Mouse (Mus musculus) lung, adult 2 months (tissue): ENCODE measurements at regions not wholly inside any gene's neighbourhood (a gene's known extent, or its start where the extent isn't known, plus 50 kb on each side); places are given as distances from the start of the nearest gene placed in this dataset.

Experiments
- CTCF ChIP-seq: fragments of 200-500 bp; IDR thresholded peaks from 2 replicates; pipeline ENCODE4 v1.5.1; 2011; ENCODE audit warnings: mild to moderate bottlenecking, low read length, control low read depth; ENCODE audit not compliant: insufficient read depth
- POLR2A ChIP-seq: fragments of 200-500 bp; IDR thresholded peaks from 2 replicates; pipeline ENCODE4 v1.6.1; 2011; ENCODE audit warnings: low read depth, mild to moderate bottlenecking, control low read depth, low read length, borderline replicate concordance; ENCODE audit errors: extremely low read depth

- TF ChIP-seq POLR2A (no peak), CTCF (no peak)
These were observed 140.3 kb downstream of the Snx10 start for GRCm38 (mm10) chr6:51664049-51664448.
